Mouse (Mus musculus): ENCODE measurements around the gene Rere. TPM values are rescaled to one million over a fixed set of nuclear protein-coding genes. Genes with fewer than 3 reads are reported as not detected.

Rere gene
- total and polyA plus RNA-seq, 2 experiments from 2014 or later: 18.9 to 31.3 TPM

- WGBS: 20% methylated on average over 8 of the region's 8 CpGs
- no peak overlapping the region for H3K27ac ChIP-seq (ENCODE audit: low read depth, low read length)
- DNase-seq: no peak
Observed at GRCm38 (mm10) chr4:150361986-150362691, 80.7 kb downstream of the Rere start.

GRCm38 (mm10) chr4:150362858-150363257 lies 81.4 kb downstream of the Rere start:
- WGBS: 56% methylated on average over 5 of the region's 5 CpGs
- H3K27me3 ChIP-seq (ENCODE audit: insufficient read depth, low read length): no peaks in the 10 kb centered on the region
- no peak for TF ChIP-seq CTCF (IDR thresholded peaks at IDR 0.05; ENCODE audit: low read depth)
- ATAC-seq: no peak
- no peak overlapping the region for H3K4me3 ChIP-seq (ENCODE audit: low read depth, low read length)
- H3K36me3 ChIP-seq (ENCODE audit: insufficient read depth): no peaks in the 10 kb centered on the region
- H3K9ac ChIP-seq: no peak overlapping the region
- H3K27ac ChIP-seq (ENCODE audit: low read depth, low read length): no peak overlapping the region
- no peaks in the 10 kb centered on the region for H3K4me1 ChIP-seq (ENCODE audit: insufficient read depth)
- H3K4me2 ChIP-seq (ENCODE audit: low read depth): no peak overlapping the region
- H3K9me3 ChIP-seq (ENCODE audit: low read length): no peaks in the 10 kb centered on the region
- DNase-seq: no peak

More at GRCm38 (mm10) chr4:150361986-150362691, 80.7 kb downstream of the Rere start:
- Histone ChIP-seq H3K9ac (no peak overlapping the region), H3K4me3 (ENCODE audit: low read depth, low read length) (no peak overlapping the region), H3K4me1 (ENCODE audit: insufficient read depth) (no peaks in the 10 kb centered on the region), H3K36me3 (ENCODE audit: insufficient read depth) (no peaks in the 10 kb centered on the region), H3K4me2 (ENCODE audit: low read depth) (no peak overlapping the region), H3K27me3 (ENCODE audit: insufficient read depth, low read length) (no peaks in the 10 kb centered on the region), H3K9me3 (ENCODE audit: low read length) (no peaks in the 10 kb centered on the region)
- no peak for TF ChIP-seq CTCF (IDR thresholded peaks at IDR 0.05; ENCODE audit: low read depth)
- no peak for ATAC-seq

- no peak for ATAC-seq
Observed at GRCm38 (mm10) chr4:150364786-150365185, 83.3 kb downstream of the Rere start.

GRCm38 (mm10) chr4:150366510-150367208 lies 85.2 kb downstream of the Rere start:
- H3K27ac ChIP-seq (ENCODE audit: low read depth, low read length): no peak overlapping the region
- TF ChIP-seq CTCF (IDR thresholded peaks at IDR 0.05; ENCODE audit: low read depth): peak; percentile 19; the same call in 1 of the 2 replicates

More at GRCm38 (mm10) chr4:150364786-150365185, 83.3 kb downstream of the Rere start:
- no peaks in the 10 kb centered on the region for H3K27me3 ChIP-seq (ENCODE audit: insufficient read depth, low read length)
- no peaks in the 10 kb centered on the region for H3K36me3 ChIP-seq (ENCODE audit: insufficient read depth)
- H3K9ac ChIP-seq: no peak overlapping the region
- no peak overlapping the region for H3K4me3 ChIP-seq (ENCODE audit: low read depth, low read length)
- H3K4me2 ChIP-seq (ENCODE audit: low read depth): no peak overlapping the region
- H3K4me1 ChIP-seq (ENCODE audit: insufficient read depth): no peaks in the 10 kb centered on the region
- no peaks in the 10 kb centered on the region for H3K9me3 ChIP-seq (ENCODE audit: low read length)
- DNase-seq: no peak
- WGBS: 85% methylated on average over 2 of the region's 2 CpGs
- TF ChIP-seq CTCF (IDR thresholded peaks at IDR 0.05; ENCODE audit: low read depth): no peak
- H3K27ac ChIP-seq (ENCODE audit: low read depth, low read length): no peak overlapping the region

GRCm38 (mm10) chr4:150371580-150372380 lies 90.3 kb downstream of the Rere start:
- Histone ChIP-seq H3K4me3 (ENCODE audit: low read depth, low read length) (peak overlapping the region; percentile 53), H3K9me3 (ENCODE audit: low read length) (no peaks in the 10 kb centered on the region), H3K9ac (peak overlapping the region; percentile 74), H3K4me2 (ENCODE audit: low read depth) (peak overlapping the region; percentile 98), H3K27me3 (ENCODE audit: insufficient read depth, low read length) (no peaks in the 10 kb centered on the region), H3K27ac (ENCODE audit: low read depth, low read length) (peak overlapping the region; percentile 79), H3K36me3 (ENCODE audit: insufficient read depth) (no peaks in the 10 kb centered on the region), H3K4me1 (ENCODE audit: insufficient read depth) (peaks cover 22% of the 10 kb centered on the region)
- peak; percentile 92 for ATAC-seq
- peak; percentile 32; the same call in 1 of the 2 replicates for TF ChIP-seq CTCF (IDR thresholded peaks at IDR 0.05; ENCODE audit: low read depth)
- DNase-seq: peak; percentile 80
- WGBS: under 1% methylated on average over 57 of the region's 58 CpGs

More at GRCm38 (mm10) chr4:150366510-150367208, 85.2 kb downstream of the Rere start:
- Histone ChIP-seq H3K36me3 (ENCODE audit: insufficient read depth) (no peaks in the 10 kb centered on the region), H3K27me3 (ENCODE audit: insufficient read depth, low read length) (no peaks in the 10 kb centered on the region), H3K4me1 (ENCODE audit: insufficient read depth) (no peaks in the 10 kb centered on the region), H3K9me3 (ENCODE audit: low read length) (no peaks in the 10 kb centered on the region), H3K9ac (no peak overlapping the region), H3K4me2 (ENCODE audit: low read depth) (no peak overlapping the region), H3K4me3 (ENCODE audit: low read depth, low read length) (no peak overlapping the region)
- no peak for ATAC-seq
- WGBS: 70% methylated on average over 6 of the region's 6 CpGs
- DNase-seq: no peak

- Histone ChIP-seq H3K9ac (peak overlapping the region; percentile 38; the same call in 1 of the 2 replicates), H3K4me1 (ENCODE audit: insufficient read depth) (peaks cover 22% of the 10 kb centered on the region), H3K36me3 (ENCODE audit: insufficient read depth) (no peaks in the 10 kb centered on the region), H3K27me3 (ENCODE audit: insufficient read depth, low read length) (no peaks in the 10 kb centered on the region), H3K4me2 (ENCODE audit: low read depth) (peak overlapping the region; percentile 98), H3K4me3 (ENCODE audit: low read depth, low read length) (peak overlapping the region; percentile 53), H3K27ac (ENCODE audit: low read depth, low read length) (0 out of 2 replicates have a peak overlapping the region, but pooled peaks have one; percentile 70), H3K9me3 (ENCODE audit: low read length) (no peaks in the 10 kb centered on the region)
- no peak for ATAC-seq
- WGBS: 8% methylated on average over 3 of the region's 3 CpGs
- no peak for DNase-seq
- TF ChIP-seq CTCF (IDR thresholded peaks at IDR 0.05; ENCODE audit: low read depth): no peak
Observed at GRCm38 (mm10) chr4:150372631-150373041, 91.2 kb downstream of the Rere start.
